Mouse (Mus musculus): ENCODE measurements around the gene Ceacam2. TPM values are rescaled to one million over a fixed set of nuclear protein-coding genes. Genes with fewer than 3 reads are reported as not detected.
"Not testable (repeated sequence)": the region's sequence is repeated elsewhere in the genome, so short reads cannot be mapped to it uniquely, and the experiment has no call there.

The Ceacam2 gene
- polyA plus RNA-seq, 1 experiment from 2014 or later: not detected

GRCm38 (mm10) chr7:25575870-25576269 is 36.2 kb upstream of the Ceacam2 start:
- no peaks in the 10 kb centered on the region for H3K9me3 ChIP-seq (ENCODE audit: low read depth, low read length)
- H3K4me2 ChIP-seq: no peak overlapping the region
- H3K27ac ChIP-seq (ENCODE audit: low read depth): peak overlapping the region; percentile 80
- TF ChIP-seq CTCF (IDR thresholded peaks at IDR 0.05; ENCODE audit: low read depth): no peak
- no peaks in the 10 kb centered on the region for H3K36me3 ChIP-seq (ENCODE audit: insufficient read depth)
- ATAC-seq (ENCODE audit: insufficient read depth) (peak; percentile 60; the same call in 1 of the 2 replicates), DNase-seq (peak; percentile 61)
- H3K9ac ChIP-seq: no peak overlapping the region
- no peaks in the 10 kb centered on the region for H3K27me3 ChIP-seq (ENCODE audit: insufficient read depth, low read length)
- H3K4me3 ChIP-seq (ENCODE audit: low read depth, low read length): no peak overlapping the region
- 13% methylated on average over 8 of the region's 8 CpGs for WGBS
- no peaks in the 10 kb centered on the region for H3K4me1 ChIP-seq (ENCODE audit: insufficient read depth)

- 54% methylated on average over 5 of the region's 5 CpGs for WGBS
- Histone ChIP-seq H3K27ac (ENCODE audit: low read depth) (peak overlapping the region; percentile 80; the same call in 1 of the 2 replicates), H3K4me1 (ENCODE audit: insufficient read depth) (no peaks in the 10 kb centered on the region), H3K27me3 (ENCODE audit: insufficient read depth, low read length) (no peaks in the 10 kb centered on the region), H3K4me2 (no peak overlapping the region), H3K36me3 (ENCODE audit: insufficient read depth) (no peaks in the 10 kb centered on the region), H3K9me3 (ENCODE audit: low read depth, low read length) (no peaks in the 10 kb centered on the region), H3K9ac (no peak overlapping the region), H3K4me3 (ENCODE audit: low read depth, low read length) (no peak overlapping the region)
- ATAC-seq (ENCODE audit: insufficient read depth) (no peak), DNase-seq (no peak)
- TF ChIP-seq CTCF (IDR thresholded peaks at IDR 0.05; ENCODE audit: low read depth): no peak
Measured at GRCm38 (mm10) chr7:25575105-25575504, 35.4 kb upstream of the Ceacam2 start.

- H3K36me3 ChIP-seq (ENCODE audit: insufficient read depth); H3K27me3 ChIP-seq (ENCODE audit: insufficient read depth, low read length); DNase-seq; H3K27ac ChIP-seq (ENCODE audit: low read depth); H3K9ac ChIP-seq; H3K4me2 ChIP-seq; H3K4me3 ChIP-seq (ENCODE audit: low read depth, low read length); ATAC-seq (ENCODE audit: insufficient read depth); H3K9me3 ChIP-seq (ENCODE audit: low read depth, low read length); H3K4me1 ChIP-seq (ENCODE audit: insufficient read depth): not testable (repeated sequence)
- WGBS: 61% methylated on average over 5 of the region's 5 CpGs
Measured at GRCm38 (mm10) chr7:25573806-25574205, 34.1 kb upstream of the Ceacam2 start.

- no peak overlapping the region for H3K9ac ChIP-seq
- DNase-seq (no peak), ATAC-seq (ENCODE audit: insufficient read depth) (no peak)
- H3K4me3 ChIP-seq (ENCODE audit: low read depth, low read length): no peak overlapping the region
- H3K27me3 ChIP-seq (ENCODE audit: insufficient read depth, low read length): no peaks in the 10 kb centered on the region
- no peaks in the 10 kb centered on the region for H3K4me1 ChIP-seq (ENCODE audit: insufficient read depth)
- no peak overlapping the region for H3K27ac ChIP-seq (ENCODE audit: low read depth)
- no peak overlapping the region for H3K4me2 ChIP-seq
- H3K36me3 ChIP-seq (ENCODE audit: insufficient read depth): no peaks in the 10 kb centered on the region
- no peak for TF ChIP-seq CTCF (IDR thresholded peaks at IDR 0.05; ENCODE audit: low read depth)
- H3K9me3 ChIP-seq (ENCODE audit: low read depth, low read length): no peaks in the 10 kb centered on the region
- WGBS: 94% methylated on average over 7 of the region's 7 CpGs
Measured at GRCm38 (mm10) chr7:25568721-25569120, 29.1 kb upstream of the Ceacam2 start.

- not testable (repeated sequence) for H3K4me3 ChIP-seq (ENCODE audit: low read depth, low read length); H3K4me1 ChIP-seq (ENCODE audit: insufficient read depth); H3K27me3 ChIP-seq (ENCODE audit: insufficient read depth, low read length); H3K4me2 ChIP-seq; H3K36me3 ChIP-seq (ENCODE audit: insufficient read depth); H3K9ac ChIP-seq; H3K27ac ChIP-seq (ENCODE audit: low read depth); ATAC-seq (ENCODE audit: insufficient read depth); H3K9me3 ChIP-seq (ENCODE audit: low read depth, low read length)
- peak; percentile 33 for DNase-seq
- WGBS: 66% methylated on average over 8 of the region's 8 CpGs
- peak; percentile 58 for TF ChIP-seq CTCF (IDR thresholded peaks at IDR 0.05; ENCODE audit: low read depth)
Measured at GRCm38 (mm10) chr7:25541464-25541863, 1.8 kb upstream of the Ceacam2 start.

GRCm38 (mm10) chr7:25539954-25540353 is 297 bp upstream of the Ceacam2 start:
- H3K9ac ChIP-seq; H3K36me3 ChIP-seq (ENCODE audit: insufficient read depth); H3K9me3 ChIP-seq (ENCODE audit: low read depth, low read length); DNase-seq; H3K27ac ChIP-seq (ENCODE audit: low read depth); H3K4me3 ChIP-seq (ENCODE audit: low read depth, low read length); H3K4me1 ChIP-seq (ENCODE audit: insufficient read depth); ATAC-seq (ENCODE audit: insufficient read depth); H3K4me2 ChIP-seq; H3K27me3 ChIP-seq (ENCODE audit: insufficient read depth, low read length): not testable (repeated sequence)
- no CpG with 5 or more reads among the region's 1 CpGs for WGBS

GRCm38 (mm10) chr7:25530837-25531236 is 8.8 kb downstream of the Ceacam2 start:
- ATAC-seq (ENCODE audit: insufficient read depth) (no peak), DNase-seq (no peak)
- TF ChIP-seq CTCF (IDR thresholded peaks at IDR 0.05; ENCODE audit: low read depth): no peak
- no peaks in the 10 kb centered on the region for H3K36me3 ChIP-seq (ENCODE audit: insufficient read depth)
- no peak overlapping the region for H3K9ac ChIP-seq
- no peak overlapping the region for H3K4me2 ChIP-seq
- no peak overlapping the region for H3K27ac ChIP-seq (ENCODE audit: low read depth)
- no peaks in the 10 kb centered on the region for H3K9me3 ChIP-seq (ENCODE audit: low read depth, low read length)
- H3K4me1 ChIP-seq (ENCODE audit: insufficient read depth): no peaks in the 10 kb centered on the region
- H3K4me3 ChIP-seq (ENCODE audit: low read depth, low read length): no peak overlapping the region
- H3K27me3 ChIP-seq (ENCODE audit: insufficient read depth, low read length): no peaks in the 10 kb centered on the region
- 85% methylated on average over 2 of the region's 2 CpGs for WGBS

GRCm38 (mm10) chr7:25516070-25516777 is 23.4 kb downstream of the Ceacam2 start:
- DNase-seq; H3K4me3 ChIP-seq (ENCODE audit: low read depth, low read length); H3K27ac ChIP-seq (ENCODE audit: low read depth); H3K9me3 ChIP-seq (ENCODE audit: low read depth, low read length); H3K4me2 ChIP-seq; H3K36me3 ChIP-seq (ENCODE audit: insufficient read depth); ATAC-seq (ENCODE audit: insufficient read depth); H3K4me1 ChIP-seq (ENCODE audit: insufficient read depth); H3K9ac ChIP-seq; H3K27me3 ChIP-seq (ENCODE audit: insufficient read depth, low read length): not testable (repeated sequence)
- 66% methylated on average over 2 of the region's 5 CpGs for WGBS

- H3K4me2 ChIP-seq; H3K27ac ChIP-seq (ENCODE audit: low read depth); ATAC-seq (ENCODE audit: insufficient read depth); H3K9ac ChIP-seq; H3K9me3 ChIP-seq (ENCODE audit: low read depth, low read length); H3K27me3 ChIP-seq (ENCODE audit: insufficient read depth, low read length); DNase-seq; H3K4me1 ChIP-seq (ENCODE audit: insufficient read depth); H3K4me3 ChIP-seq (ENCODE audit: low read depth, low read length); H3K36me3 ChIP-seq (ENCODE audit: insufficient read depth): not testable (repeated sequence)
- WGBS: 7% methylated on average over 1 of the region's 1 CpGs
Measured at GRCm38 (mm10) chr7:25515667-25516066, 24.0 kb downstream of the Ceacam2 start.
